ENCODE assay signal across 26 mouse cellular contexts in genomic region chr9:71547704-71548275, GRCm38 (mm10). TPM values are rescaled to one million over a fixed set of nuclear protein-coding genes. Genes with fewer than 3 reads are reported as not detected.
A peak's percentile ranks its signal among the peaks of the same experiment; 100 is the strongest.
DNase-seq lines count a peak whose midpoint lies in the region; ATAC-seq and TF ChIP-seq lines count a peak whose summit lies in the region.
"Had no signal": no experiment of that assay in that cellular context is flagged by ENCODE, and none has a peak within 500 bp of the region (broad histone marks: within the 10 kb centered on the region; RNA-seq: fewer than 3 reads in every experiment).

No protein-coding gene starts in this region.

- intact Hi-C loops in heart, postnatal 10 days (cut with DNase I) = no loop called here

- H3K27ac ChIP-seq in liver, adult 2 months (replicated peaks; ENCODE audit: insufficient read depth, low read depth, low read length) = no peak overlapping the region
- no peak overlapping the region for H3K27ac ChIP-seq in liver, embryonic 11.5 days (ENCODE audit: low read depth, low read length)
- H3K27ac ChIP-seq in brown adipose tissue, adult 24 weeks (replicated peaks; ENCODE audit: low read depth, low read length) = peak overlapping the region; percentile 30; the same call in 1 of the 2 replicates
- H3K27ac ChIP-seq in heart, embryonic 12.5 days (ENCODE audit: poor library complexity, severe bottlenecking) = no peak overlapping the region
- H3K27ac ChIP-seq in forebrain, embryonic 13.5 days = no peak overlapping the region
- H3K27ac ChIP-seq: embryonic facial prominence, embryonic 12.5 days; hindbrain, embryonic 13.5 days; limb, embryonic 10.5 days; liver, embryonic 12.5 days; midbrain, embryonic 13.5 days; stomach, embryonic 15.5 days had no signal

- TF ChIP-seq POLR2A in liver, adult 2 months (IDR thresholded peaks at IDR 0.05; ENCODE audit: extremely low read depth, insufficient read depth, low read length) = no peak

- H3K4me1 ChIP-seq in liver, adult 2 months (ENCODE audit: control insufficient read depth, insufficient read depth, low read length) = no peaks in the 10 kb centered on the region
- no peaks in the 10 kb centered on the region for H3K4me1 ChIP-seq in liver, embryonic 11.5 days (replicated peaks; ENCODE audit: control insufficient read depth, insufficient read depth, low read length)
- H3K4me1 ChIP-seq in brown adipose tissue, adult 24 weeks (ENCODE audit: control insufficient read depth, insufficient read depth, insufficient read length, low read length) = peaks cover 3% of the 10 kb centered on the region; the same call in 1 of the 2 replicates
- peaks cover 24% of the 10 kb centered on the region for H3K4me1 ChIP-seq in heart, embryonic 12.5 days (replicated peaks)
- H3K4me1 ChIP-seq in forebrain, embryonic 13.5 days = peaks cover 2% of the 10 kb centered on the region; the same call in 1 of the 2 replicates
- H3K4me1 ChIP-seq: embryonic facial prominence, embryonic 12.5 days; liver, embryonic 12.5 days; midbrain, embryonic 13.5 days had no signal

- 67% methylated on average over 10 of the region's 10 CpGs for WGBS in liver, adult 2 months
- 70% methylated on average over 10 of the region's 10 CpGs for WGBS in liver, embryonic 11.5 days
- WGBS in heart, embryonic 12.5 days = 65% methylated on average over 10 of the region's 10 CpGs
- 82% methylated on average over 10 of the region's 10 CpGs for WGBS in forebrain, embryonic 13.5 days

- peak; percentile 0 for DNase-seq in liver, adult 2 months (ENCODE audit: extremely low read depth, low read depth, low spot score)
- DNase-seq in liver, embryonic 11.5 days (ENCODE audit: low spot score) = no peak
- peak; percentile 55 to 66 for DNase-seq in heart, postnatal 10 days
- DNase-seq in thymus, postnatal 25 days = no peak
- DNase-seq: adrenal gland, adult 2 months; cerebellum, adult 18-20 months; cerebellum, postnatal 14 days; kidney, adult 11 months; kidney, postnatal 4 days; layer of hippocampus, adult 9-11 months; lung, adult 2 months; lung, postnatal 36 days; thymus, adult 18-20 months; thymus, postnatal 4 days had no signal

- H3K4me2 ChIP-seq in liver, embryonic 11.5 days = no peak overlapping the region
- no peak overlapping the region for H3K4me2 ChIP-seq in heart, embryonic 12.5 days
- no peak overlapping the region for H3K4me2 ChIP-seq in forebrain, embryonic 13.5 days
- H3K4me2 ChIP-seq: embryonic facial prominence, embryonic 12.5 days; hindbrain, embryonic 13.5 days; liver, embryonic 12.5 days; midbrain, embryonic 13.5 days; stomach, embryonic 15.5 days had no signal

- H3K9me3 ChIP-seq in liver, embryonic 11.5 days (ENCODE audit: control insufficient read depth, low read length) = no peaks in the 10 kb centered on the region
- no peaks in the 10 kb centered on the region for H3K9me3 ChIP-seq in heart, embryonic 12.5 days (replicated peaks)
- H3K9me3 ChIP-seq in forebrain, embryonic 13.5 days (replicated peaks) = no peaks in the 10 kb centered on the region
- H3K9me3 ChIP-seq: embryonic facial prominence, embryonic 12.5 days; hindbrain, embryonic 13.5 days; limb, embryonic 10.5 days; liver, embryonic 12.5 days; midbrain, embryonic 13.5 days; stomach, embryonic 15.5 days had no signal

- H3K36me3 ChIP-seq in liver, adult 2 months (ENCODE audit: control insufficient read depth, insufficient read depth, low read length) = no peaks in the 10 kb centered on the region
- no peaks in the 10 kb centered on the region for H3K36me3 ChIP-seq in liver, embryonic 11.5 days (ENCODE audit: control insufficient read depth, insufficient read depth, low read length)
- H3K36me3 ChIP-seq in heart, embryonic 12.5 days = peaks cover 51% of the 10 kb centered on the region
- no peaks in the 10 kb centered on the region for H3K36me3 ChIP-seq in forebrain, embryonic 13.5 days (ENCODE audit: poor library complexity, severe bottlenecking)
- H3K36me3 ChIP-seq: embryonic facial prominence, embryonic 12.5 days; hindbrain, embryonic 13.5 days; limb, embryonic 10.5 days; liver, embryonic 12.5 days; midbrain, embryonic 13.5 days; stomach, embryonic 15.5 days had no signal

- no peaks in the 10 kb centered on the region for H3K27me3 ChIP-seq in liver, adult 2 months (ENCODE audit: control insufficient read depth, insufficient read depth, low read length)
- no peaks in the 10 kb centered on the region for H3K27me3 ChIP-seq in liver, embryonic 11.5 days (replicated peaks; ENCODE audit: control insufficient read depth, insufficient read depth, low read length)
- no peaks in the 10 kb centered on the region for H3K27me3 ChIP-seq in heart, embryonic 12.5 days (replicated peaks)
- H3K27me3 ChIP-seq in forebrain, embryonic 13.5 days = no peaks in the 10 kb centered on the region
- H3K27me3 ChIP-seq: embryonic facial prominence, embryonic 12.5 days; stomach, embryonic 15.5 days had no signal

- no peak for TF ChIP-seq CTCF in liver, adult 2 months (IDR thresholded peaks at IDR 0.05; ENCODE audit: low read depth, low read length)

- H3K4me3 ChIP-seq in liver, adult 2 months (ENCODE audit: insufficient read depth, low read depth, low read length) = no peak overlapping the region
- no peak overlapping the region for H3K4me3 ChIP-seq in liver, embryonic 11.5 days (ENCODE audit: low read depth, low read length)
- no peak overlapping the region for H3K4me3 ChIP-seq in brown adipose tissue, adult 24 weeks (ENCODE audit: insufficient read depth, low read depth, low read length)
- H3K4me3 ChIP-seq in heart, embryonic 12.5 days = no peak overlapping the region
- no peak overlapping the region for H3K4me3 ChIP-seq in forebrain, embryonic 13.5 days
- H3K4me3 ChIP-seq: embryonic facial prominence, embryonic 12.5 days; hindbrain, embryonic 13.5 days; limb, embryonic 10.5 days; liver, embryonic 12.5 days; megakaryocyte, embryonic 14.5 days; midbrain, embryonic 13.5 days; stomach, embryonic 15.5 days had no signal

- ATAC-seq in liver, embryonic 11.5 days (replicated peaks; ENCODE audit: low FRiP score) = no peak
- ATAC-seq in heart, embryonic 12.5 days (ENCODE audit: insufficient number of reproducible peaks, low FRiP score) = 0 out of 2 replicates have a peak, but pooled peaks have one; percentile 30
- no peak for ATAC-seq in forebrain, embryonic 13.5 days
- ATAC-seq in granulocyte monocyte progenitor cell, adult 5-6 weeks (replicated peaks; ENCODE audit: poor library complexity, severe bottlenecking) = no peak
- ATAC-seq: liver, embryonic 12.5 days; midbrain, embryonic 13.5 days had no signal

- H3K79me2 ChIP-seq in liver, adult 2 months (ENCODE audit: control insufficient read depth, insufficient read depth, low read length) = no peaks in the 10 kb centered on the region

- H3K9ac ChIP-seq in liver, adult 2 months (ENCODE audit: low read depth, low read length) = no peak overlapping the region
- no peak overlapping the region for H3K9ac ChIP-seq in liver, embryonic 11.5 days (ENCODE audit: low read depth, low read length)
- no peak overlapping the region for H3K9ac ChIP-seq in heart, embryonic 12.5 days
- H3K9ac ChIP-seq in forebrain, embryonic 13.5 days = no peak overlapping the region
- H3K9ac ChIP-seq: embryonic facial prominence, embryonic 12.5 days; hindbrain, embryonic 13.5 days; liver, embryonic 12.5 days; midbrain, embryonic 13.5 days; stomach, embryonic 15.5 days had no signal

RNA-seq across cellular contexts. Expression of gene Myzap, which starts 44.4 kb away (rescaled TPM):
- total RNA-seq in liver, adult 2 months (2014; rRNA removed) = 1.5 TPM in 2 replicates
- 0.25 and 0.51 TPM in 2 replicates for polyA plus RNA-seq in liver, adult 2 months (2012; rRNA removed)
- 9.1 and 9.8 TPM in 2 replicates for polyA plus RNA-seq in liver, embryonic 11.5 days (2014; fragmentation: Nextera tagmentation; extraction: Ambion mirVana)
- polyA plus RNA-seq in brown adipose tissue, adult 24 weeks (2012; ENCODE audit: insufficient read depth, insufficient read length, missing spikeins) = 2.0 TPM in 2 replicates
- polyA plus RNA-seq in heart, embryonic 12.5 days (2016; fragmentation: Nextera tagmentation; extraction: Ambion mirVana) = 64.7 and 65.3 TPM in 2 replicates
- 100 to 1,000 TPM; 325 to 374 TPM for total RNA-seq in heart, postnatal 10 days (2021)
- 2.4 and 2.5 TPM in 2 replicates for polyA plus RNA-seq in forebrain, embryonic 13.5 days (2015; fragmentation: Nextera tagmentation; extraction: Ambion mirVana)
- not detected in 2 replicates for total RNA-seq in granulocyte monocyte progenitor cell, adult 5-6 weeks (2014; fragmentation: Nextera tagmentation)
- total RNA-seq in granulocyte monocyte progenitor cell, adult 5-6 weeks (2017) = 0.34 TPM in 1 of 2 replicates, not detected in the other
- total RNA-seq: MEL had no signal

Comparison
In these comparisons a context has a peak if more than half of its experiments do, and no peak if none do; other contexts are left out.
1. DNase-seq: peak in liver, adult 2 months (single experiment) and heart, postnatal 10 days (2 of 2); none in liver, embryonic 11.5 days (single experiment) and thymus, postnatal 25 days (single experiment).